Mouse (Mus musculus) forebrain, embryonic 11.5 days (tissue): ENCODE measurements around the gene Nim1k. TPM values are rescaled to one million over a fixed set of nuclear protein-coding genes. Genes with fewer than 3 reads are reported as not detected.

Experiments used
- ATAC-seq: fragments of 200-750 bp; cut with Nextera tagmentation; replicated peaks from 2 replicates; pipeline ENCODE4 v1.8.0; 2017; ENCODE audit warnings: moderate TSS enrichment; ENCODE audit not compliant: low FRiP score
- DNase-seq: peaks from one replicate; pipeline ENCODE4 v3.0.0-alpha.2; 2017; ENCODE audit warnings: low spot score
- H3K27ac ChIP-seq: fragments of 300-500 bp; sonication (generic); 2 replicates; pipeline ENCODE4 v1.5.1; 2014; ENCODE audit warnings: low read depth, low read length
- H3K27me3 ChIP-seq: fragments of 300-500 bp; sonication (generic); 2 replicates; pipeline ENCODE4 v1.6.1; 2014; ENCODE audit warnings: mild to moderate bottlenecking, low read length, mixed read lengths; ENCODE audit not compliant: control insufficient read depth, insufficient read depth
- H3K36me3 ChIP-seq: fragments of 300-500 bp; sonication (generic); 2 replicates; pipeline ENCODE4 v1.6.1; 2014; ENCODE audit warnings: mild to moderate bottlenecking, low read length, moderate library complexity, mixed read lengths; ENCODE audit not compliant: control insufficient read depth, insufficient read depth
- H3K4me1 ChIP-seq: fragments of 300-500 bp; sonication (generic); replicated peaks from 2 replicates; pipeline ENCODE4 v1.6.1; 2014; ENCODE audit warnings: low read length, mixed read lengths; ENCODE audit not compliant: control insufficient read depth, insufficient read depth
- H3K4me2 ChIP-seq: fragments of 300-500 bp; sonication (generic); 2 replicates; pipeline ENCODE4 v1.6.1; 2014; ENCODE audit warnings: low read depth, mild to moderate bottlenecking, low read length, moderate library complexity, mixed read lengths; ENCODE audit not compliant: severe bottlenecking
- H3K4me3 ChIP-seq: fragments of 300-500 bp; sonication (generic); 2 replicates; pipeline ENCODE4 v1.5.1; 2014; ENCODE audit warnings: low read depth, low read length
- H3K9ac ChIP-seq: fragments of 300-500 bp; sonication (generic); 2 replicates; pipeline ENCODE4 v1.6.1; 2014; ENCODE audit warnings: low read length
- H3K9me3 ChIP-seq: fragments of 300-500 bp; sonication (generic); 2 replicates; pipeline ENCODE4 v1.6.1; 2016; ENCODE audit warnings: low read length, mixed read lengths; ENCODE audit not compliant: control insufficient read depth
- WGBS: fragments of 180-500 bp; shearing (Covaris S2); extraction: QIAGEN DNeasy Blood & Tissue Kit; methylation state at CpG from one replicate; pipeline ENCODE4 v1.1.7; 2014; 5-methylcytosine and 5-hydroxymethylcytosine counted together
- polyA plus RNA-seq: library from polyadenylated mRNA; unstranded; fragments of >200 nt; fragmentation: Nextera tagmentation; extraction: Ambion mirVana; gene quantifications from 2 replicates; pipeline ENCODE4 v1.2.1, GENCODE M21; 2014

The Nim1k gene
- polyA plus RNA-seq = 4.9 and 5.8 TPM in 2 replicates

DNA sequence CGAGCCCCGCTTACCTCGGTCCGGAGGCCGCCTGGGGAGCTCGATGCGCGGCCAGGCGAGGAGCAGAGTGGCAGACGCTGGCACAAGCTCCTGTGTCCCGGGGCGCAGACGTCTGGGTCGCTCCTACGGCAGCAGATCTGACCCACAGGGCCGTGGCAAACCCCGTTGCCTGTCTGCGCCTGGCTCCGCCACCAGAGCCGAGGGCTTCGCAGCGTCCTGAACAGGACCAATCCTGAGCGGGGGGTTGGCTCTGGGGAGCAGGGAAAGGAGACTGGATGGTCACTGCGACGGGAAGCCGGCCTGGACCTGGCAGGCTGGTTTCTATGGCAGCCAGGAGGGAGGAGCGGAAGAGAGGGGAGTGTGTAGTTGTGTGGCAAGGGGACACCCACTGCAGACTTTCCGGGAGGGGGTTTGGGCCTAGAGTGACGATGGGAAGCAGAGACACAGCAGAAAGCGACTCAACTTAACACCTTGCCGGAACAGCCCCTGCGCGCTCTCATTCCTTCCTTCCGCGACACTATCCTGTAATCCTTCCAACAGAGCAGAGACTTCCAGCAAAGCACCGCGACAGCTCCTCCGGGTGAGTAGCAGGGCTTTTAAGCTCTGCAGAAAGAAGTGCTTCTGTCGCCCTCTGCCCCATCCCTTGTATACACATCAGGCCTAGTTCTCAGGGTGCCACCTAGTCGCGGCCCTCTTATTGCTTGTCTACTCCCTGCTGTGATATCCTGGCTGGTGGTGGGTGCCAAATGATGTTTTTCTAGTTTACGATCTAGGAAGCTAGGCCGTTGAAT, at the start of gene Nim1k:
Nim1k (minus strand) TSS at position 202 of the 791 bp plus-strand sequence.
- DNase-seq (peak; percentile 89), ATAC-seq (peak; percentile 87)
- H3K4me2 ChIP-seq = peak within 1 kb of the TSS; percentile 85
- no peaks in the 10 kb centered on the region for H3K27me3 ChIP-seq
- H3K4me3 ChIP-seq = peak within 1 kb of the TSS; percentile 49
- no peaks in the 10 kb centered on the region for H3K9me3 ChIP-seq
- 1% methylated on average over 43 of the region's 43 CpGs for WGBS
- peak within 1 kb of the TSS; percentile 28 for H3K27ac ChIP-seq
- 0 out of 2 replicates have a peak, but pooled peaks cover 1% of the 10 kb centered on the region for H3K4me1 ChIP-seq
- no peaks in the 10 kb centered on the region for H3K36me3 ChIP-seq
- H3K9ac ChIP-seq = peak within 1 kb of the TSS; percentile 68

DNA sequence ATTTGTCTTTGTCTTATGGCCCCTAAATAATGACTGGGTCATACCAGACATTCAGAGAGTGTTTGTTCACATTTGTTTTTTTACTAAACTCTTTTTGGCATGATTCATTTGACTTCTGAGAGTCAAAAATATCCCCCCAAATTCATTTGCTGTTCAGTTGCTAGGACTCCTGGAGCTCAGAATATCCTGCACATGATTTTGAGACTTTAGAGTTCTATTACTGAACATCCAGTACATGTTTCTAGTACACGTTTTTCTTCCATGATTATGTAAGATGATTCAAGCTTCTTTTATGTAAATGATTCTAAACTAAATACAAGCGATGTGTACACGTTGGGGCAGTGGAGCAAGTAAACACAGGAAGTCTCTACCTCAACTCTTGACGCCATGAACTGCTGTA, 42.0 kb upstream of the Nim1k start:
- H3K9ac ChIP-seq = no peak overlapping the region
- no peak overlapping the region for H3K4me3 ChIP-seq
- no peak overlapping the region for H3K4me2 ChIP-seq
- H3K27ac ChIP-seq = no peak overlapping the region
- no peaks in the 10 kb centered on the region for H3K27me3 ChIP-seq
- DNase-seq = no peak
- H3K4me1 ChIP-seq = no peaks in the 10 kb centered on the region
- no peak for ATAC-seq
- no peaks in the 10 kb centered on the region for H3K9me3 ChIP-seq
- H3K36me3 ChIP-seq = no peaks in the 10 kb centered on the region
- 79% methylated on average over 4 of the region's 4 CpGs for WGBS

GRCm38 (mm10) chr13:119792791-119793404, 37.2 kb upstream of the Nim1k start:
- Histone ChIP-seq H3K36me3 (no peaks in the 10 kb centered on the region; the same call in 1 of the 2 replicates), H3K9ac (no peak overlapping the region), H3K4me3 (no peak overlapping the region), H3K27me3 (no peaks in the 10 kb centered on the region), H3K4me1 (peaks cover 2% of the 10 kb centered on the region; the same call in 1 of the 2 replicates), H3K4me2 (no peak overlapping the region), H3K9me3 (no peaks in the 10 kb centered on the region), H3K27ac (no peak overlapping the region)
- 88% methylated on average over 5 of the region's 5 CpGs for WGBS
- ATAC-seq (no peak), DNase-seq (no peak)

DNA sequence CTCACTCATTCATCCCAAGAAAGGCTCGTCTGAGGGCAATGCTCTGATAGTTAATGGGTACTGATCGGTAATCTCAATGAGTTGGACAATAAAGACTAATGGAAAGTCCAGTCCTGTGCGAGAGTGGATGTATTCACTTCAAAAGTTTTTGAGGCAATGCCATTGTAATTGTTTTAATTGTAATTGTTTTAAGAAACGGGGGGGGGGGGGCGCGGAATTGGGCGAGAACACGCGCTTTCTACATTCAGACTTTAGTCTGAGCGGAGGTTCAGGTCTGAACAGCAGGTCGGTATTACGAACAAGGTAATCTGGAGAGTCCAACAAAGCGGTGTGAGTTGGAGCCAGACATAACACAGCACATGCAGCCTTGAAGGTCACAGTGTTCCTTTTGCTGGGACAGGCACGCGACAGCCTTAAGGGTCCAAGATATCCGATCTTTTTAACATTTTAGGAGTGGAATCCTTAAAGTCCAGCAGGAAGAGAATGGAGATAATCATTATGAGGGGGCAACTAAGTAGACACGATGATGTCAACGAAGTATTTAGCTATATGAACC, 36.0 kb upstream of the Nim1k start:
- H3K27me3 ChIP-seq = no peaks in the 10 kb centered on the region
- H3K9me3 ChIP-seq = no peaks in the 10 kb centered on the region
- WGBS = 3% methylated on average over 18 of the region's 18 CpGs
- DNase-seq (no peak), ATAC-seq (no peak)
- no peaks in the 10 kb centered on the region; the same call in 1 of the 2 replicates for H3K36me3 ChIP-seq
- H3K9ac ChIP-seq = peak overlapping the region; percentile 94
- peaks cover 2% of the 10 kb centered on the region; the same call in 1 of the 2 replicates for H3K4me1 ChIP-seq
- H3K4me3 ChIP-seq = peak overlapping the region; percentile 84
- peak overlapping the region; percentile 90 for H3K27ac ChIP-seq
- H3K4me2 ChIP-seq = peak overlapping the region; percentile 71

DNA sequence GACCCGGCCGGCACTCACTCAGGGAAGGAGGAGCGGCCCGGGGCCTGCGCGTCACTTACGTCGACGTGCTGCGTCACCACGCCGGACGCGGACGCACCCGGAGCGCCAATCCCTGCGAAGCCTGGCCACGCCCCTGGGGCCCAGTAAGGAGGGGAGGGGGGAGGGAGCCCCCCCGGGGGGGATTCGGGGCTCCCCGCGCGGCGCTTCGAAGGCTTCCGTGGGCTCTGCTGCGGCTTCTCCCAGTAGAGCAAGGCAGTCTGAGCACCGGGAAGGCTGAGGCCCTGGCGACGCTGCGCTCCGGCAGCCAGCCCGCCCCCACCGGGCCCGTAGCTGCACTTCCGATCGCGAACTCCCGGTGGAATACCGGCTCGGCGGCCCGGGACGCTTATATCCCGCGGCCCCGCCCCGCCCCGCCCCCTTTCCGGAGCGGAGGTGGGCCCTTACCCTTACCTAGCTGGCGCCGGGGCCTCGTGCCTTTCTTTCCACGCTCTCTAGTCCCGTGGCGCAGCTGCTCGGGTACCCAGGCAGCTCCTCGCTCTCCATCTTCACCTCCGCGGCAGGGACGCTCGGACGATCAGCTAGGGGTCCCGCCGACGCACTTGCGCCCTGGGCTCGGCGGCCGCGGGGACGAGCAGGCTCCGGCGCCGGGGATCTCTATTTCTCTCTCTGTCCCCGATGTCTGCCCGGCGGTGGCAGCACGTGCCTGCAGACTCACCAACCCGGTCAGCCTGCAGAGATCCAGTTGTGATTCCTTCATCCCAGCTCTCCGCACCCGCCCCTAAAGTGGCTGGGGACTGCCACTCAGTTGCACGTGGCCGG, 35.3 kb upstream of the Nim1k start, which contains the start of gene Zfp131:
Zfp131 (minus strand) TSS at position 129 of the 819 bp plus-strand sequence.
- DNase-seq (peak; percentile 98), ATAC-seq (peak; percentile 97)
- Histone ChIP-seq H3K27me3 (no peaks in the 10 kb centered on the region), H3K9ac (peak within 1 kb of the TSS; percentile 94), H3K9me3 (no peaks in the 10 kb centered on the region), H3K4me2 (peak within 1 kb of the TSS; percentile 71), H3K4me1 (peaks cover 2% of the 10 kb centered on the region; the same call in 1 of the 2 replicates), H3K4me3 (peak within 1 kb of the TSS; percentile 84), H3K36me3 (no peaks in the 10 kb centered on the region; the same call in 1 of the 2 replicates), H3K27ac (peak within 1 kb of the TSS; percentile 90)
- WGBS = under 1% methylated on average over 83 of the region's 86 CpGs

DNA sequence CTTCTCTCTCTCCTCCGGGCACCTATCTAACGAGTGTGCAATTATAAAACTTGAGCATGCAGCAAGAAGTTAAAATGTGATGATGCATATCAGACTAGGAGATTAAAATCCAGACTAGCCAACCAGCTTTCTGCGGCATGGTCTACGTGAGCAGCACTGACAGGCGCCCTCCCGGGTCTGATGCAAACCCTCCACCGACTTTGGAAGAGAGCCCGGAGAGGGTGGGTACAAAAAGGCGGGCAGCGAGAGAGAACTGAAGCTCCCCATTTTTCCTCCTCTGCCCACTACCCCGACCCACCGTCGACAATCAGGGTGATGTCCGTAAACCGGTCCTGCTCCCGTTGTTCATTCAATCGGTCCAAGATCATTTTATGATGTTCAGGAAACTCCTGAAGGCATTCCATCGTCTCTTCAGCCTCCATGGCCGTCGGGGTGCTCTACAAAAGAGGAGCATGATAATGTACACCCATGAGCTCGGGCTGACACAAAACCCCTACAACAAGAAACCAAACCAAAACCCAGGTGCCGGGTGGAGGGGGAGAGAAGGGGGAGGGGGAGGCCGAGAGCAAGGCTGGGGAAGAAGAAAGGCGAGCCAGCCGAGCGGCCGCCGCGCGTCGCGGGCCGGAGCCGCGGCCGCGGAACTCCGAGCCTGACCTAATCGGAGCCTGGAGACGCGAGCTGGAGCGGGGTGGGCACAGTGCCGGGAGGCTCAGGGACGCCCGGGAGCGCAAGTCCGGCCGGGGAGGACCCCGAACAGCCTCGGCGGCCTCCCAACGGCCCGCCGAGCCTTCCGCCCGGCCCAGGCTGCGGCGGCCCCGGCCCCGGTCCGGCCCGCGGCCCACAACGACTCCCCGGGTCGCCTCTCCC, 34.4 kb upstream of the Nim1k start:
- 2% methylated on average over 44 of the region's 66 CpGs for WGBS
- peak; percentile 66 for ATAC-seq
- Histone ChIP-seq H3K27me3 (no peaks in the 10 kb centered on the region), H3K4me1 (peaks cover 2% of the 10 kb centered on the region; the same call in 1 of the 2 replicates), H3K9me3 (no peaks in the 10 kb centered on the region), H3K27ac (peak overlapping the region; percentile 90), H3K4me3 (peak overlapping the region; percentile 84), H3K36me3 (no peaks in the 10 kb centered on the region; the same call in 1 of the 2 replicates), H3K4me2 (peak overlapping the region; percentile 65), H3K9ac (peak overlapping the region; percentile 94)
- peak; percentile 68 for DNase-seq

DNA sequence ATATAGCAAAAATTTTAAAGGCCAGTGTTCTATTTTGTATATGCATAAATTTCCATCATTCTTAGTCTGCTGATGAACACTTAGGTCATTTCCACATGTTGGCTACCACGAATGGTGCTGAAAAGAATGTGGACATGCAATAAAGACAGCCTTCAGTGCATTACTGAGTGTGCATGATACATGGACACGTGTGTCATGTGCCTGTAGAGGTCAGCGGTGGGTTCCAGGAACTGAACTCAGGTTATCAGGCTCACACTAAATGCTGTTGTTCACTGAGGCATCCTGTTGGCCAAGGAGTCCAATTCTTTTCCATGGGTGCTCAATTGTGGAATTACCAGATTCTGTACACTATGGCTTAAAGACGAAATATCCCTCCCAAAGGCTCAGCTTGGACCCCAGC, 27.9 kb upstream of the Nim1k start:
- Histone ChIP-seq H3K36me3 (no peaks in the 10 kb centered on the region; the same call in 1 of the 2 replicates), H3K4me2 (no peak overlapping the region), H3K27ac (no peak overlapping the region), H3K9ac (no peak overlapping the region), H3K27me3 (no peaks in the 10 kb centered on the region), H3K4me3 (no peak overlapping the region), H3K4me1 (no peaks in the 10 kb centered on the region), H3K9me3 (no peaks in the 10 kb centered on the region)
- ATAC-seq (no peak), DNase-seq (no peak)
- WGBS = 92% methylated on average over 4 of the region's 4 CpGs
